Mouse (Mus musculus): ENCODE measurements at regions not wholly inside any gene's neighbourhood (a gene's known extent, or its start where the extent isn't known, plus 50 kb on each side); places are given as distances from the start of the nearest gene placed in this dataset.

- TF ChIP-seq CTCF (IDR thresholded peaks at IDR 0.05; ENCODE audit: low read depth), result no peak
- TF ChIP-seq EP300 (IDR thresholded peaks at IDR 0.05; ENCODE audit: low read depth), result no peak
Measured at GRCm38 (mm10) chr3:34811753-34812152, 161.5 kb downstream of the Sox2 start.

Data from liver, embryonic 14.5 days (tissue).